Mouse (Mus musculus): ENCODE data around the gene A3galt2. TPM values are rescaled to one million over a fixed set of nuclear protein-coding genes. Genes with fewer than 3 reads are reported as not detected.
A peak's percentile ranks its signal among the peaks of the same experiment; 100 is the strongest.

A3galt2 gene
- polyA plus RNA-seq, 1 experiment from 2014 or later = not detected

- no peak for ATAC-seq (ENCODE audit: low FRiP score, low TSS enrichment)
- Histone ChIP-seq H3K27ac (replicated peaks) (no peak overlapping the region), H3K36me3 (ENCODE audit: control insufficient read depth, insufficient read depth, low read length) (no peaks in the 10 kb centered on the region), H3K9me3 (ENCODE audit: control insufficient read depth, low read length) (no peaks in the 10 kb centered on the region), H3K4me1 (replicated peaks; ENCODE audit: control insufficient read depth, insufficient read depth) (no peaks in the 10 kb centered on the region), H3K4me3 (ENCODE audit: low read depth, low read length) (no peak overlapping the region), H3K27me3 (ENCODE audit: control insufficient read depth, insufficient read depth, low read length) (no peaks in the 10 kb centered on the region), H3K9ac (ENCODE audit: low read length) (no peak overlapping the region), H3K4me2 (replicated peaks; ENCODE audit: low read depth) (no peak overlapping the region)
- 67% methylated on average over 13 of the region's 13 CpGs for WGBS
- TF ChIP-seq CTCF (IDR thresholded peaks at IDR 0.05; ENCODE audit: low read depth) (no peak), EP300 (optimal IDR thresholded peaks at IDR 0.05) (no peak)
- no peak for DNase-seq (ENCODE audit: low spot score)
These were observed 13.0 kb downstream of the A3galt2 start for GRCm38 (mm10) chr4:128768120-128768519.

GRCm38 (mm10) chr4:128769569-128770355, 14.6 kb downstream of the A3galt2 start:
- Histone ChIP-seq H3K4me3 (ENCODE audit: low read depth, low read length) (no peak overlapping the region), H3K4me2 (replicated peaks; ENCODE audit: low read depth) (no peak overlapping the region), H3K9me3 (ENCODE audit: control insufficient read depth, low read length) (no peaks in the 10 kb centered on the region), H3K9ac (ENCODE audit: low read length) (no peak overlapping the region), H3K36me3 (ENCODE audit: control insufficient read depth, insufficient read depth, low read length) (peaks cover 12% of the 10 kb centered on the region), H3K27ac (replicated peaks) (no peak overlapping the region), H3K27me3 (ENCODE audit: control insufficient read depth, insufficient read depth, low read length) (no peaks in the 10 kb centered on the region), H3K4me1 (replicated peaks; ENCODE audit: control insufficient read depth, insufficient read depth) (no peaks in the 10 kb centered on the region)
- no peak for DNase-seq (ENCODE audit: low spot score)
- TF ChIP-seq CTCF (IDR thresholded peaks at IDR 0.05; ENCODE audit: low read depth) (no peak), EP300 (optimal IDR thresholded peaks at IDR 0.05) (no peak)
- 52% methylated on average over 13 of the region's 13 CpGs for WGBS
- ATAC-seq (ENCODE audit: low FRiP score, low TSS enrichment) = peak; percentile 74

GRCm38 (mm10) chr4:128770698-128771097, 15.5 kb downstream of the A3galt2 start:
- no peak overlapping the region for H3K9ac ChIP-seq (ENCODE audit: low read length)
- no peaks in the 10 kb centered on the region for H3K4me1 ChIP-seq (replicated peaks; ENCODE audit: control insufficient read depth, insufficient read depth)
- H3K36me3 ChIP-seq (ENCODE audit: control insufficient read depth, insufficient read depth, low read length) = peaks cover 12% of the 10 kb centered on the region
- no peaks in the 10 kb centered on the region for H3K27me3 ChIP-seq (ENCODE audit: control insufficient read depth, insufficient read depth, low read length)
- no peaks in the 10 kb centered on the region for H3K9me3 ChIP-seq (ENCODE audit: control insufficient read depth, low read length)
- H3K27ac ChIP-seq (replicated peaks) = no peak overlapping the region
- TF ChIP-seq CTCF (IDR thresholded peaks at IDR 0.05; ENCODE audit: low read depth) (no peak), EP300 (optimal IDR thresholded peaks at IDR 0.05) (no peak)
- 81% methylated on average over 5 of the region's 5 CpGs for WGBS
- no peak overlapping the region for H3K4me2 ChIP-seq (replicated peaks; ENCODE audit: low read depth)
- DNase-seq (ENCODE audit: low spot score) (no peak), ATAC-seq (ENCODE audit: low FRiP score, low TSS enrichment) (peak; percentile 8; the same call in 1 of the 2 replicates)
- H3K4me3 ChIP-seq (ENCODE audit: low read depth, low read length) = no peak overlapping the region

- no peak overlapping the region for H3K9ac ChIP-seq (ENCODE audit: low read length)
- no peak overlapping the region for H3K27ac ChIP-seq (replicated peaks)
- ATAC-seq (ENCODE audit: low FRiP score, low TSS enrichment) (no peak), DNase-seq (ENCODE audit: low spot score) (no peak)
- WGBS = 86% methylated on average over 11 of the region's 11 CpGs
- no peak overlapping the region for H3K4me2 ChIP-seq (replicated peaks; ENCODE audit: low read depth)
- H3K9me3 ChIP-seq (ENCODE audit: control insufficient read depth, low read length) = no peaks in the 10 kb centered on the region
- peaks cover 19% of the 10 kb centered on the region for H3K36me3 ChIP-seq (ENCODE audit: control insufficient read depth, insufficient read depth, low read length)
- H3K4me3 ChIP-seq (ENCODE audit: low read depth, low read length) = no peak overlapping the region
- TF ChIP-seq EP300 (optimal IDR thresholded peaks at IDR 0.05) (no peak), CTCF (IDR thresholded peaks at IDR 0.05; ENCODE audit: low read depth) (no peak)
- H3K27me3 ChIP-seq (ENCODE audit: control insufficient read depth, insufficient read depth, low read length) = no peaks in the 10 kb centered on the region
- no peaks in the 10 kb centered on the region for H3K4me1 ChIP-seq (replicated peaks; ENCODE audit: control insufficient read depth, insufficient read depth)
These were observed 18.7 kb downstream of the A3galt2 start for GRCm38 (mm10) chr4:128773820-128774219.

- H3K36me3 ChIP-seq (ENCODE audit: control insufficient read depth, insufficient read depth, low read length) = peaks cover 19% of the 10 kb centered on the region
- no peaks in the 10 kb centered on the region for H3K27me3 ChIP-seq (ENCODE audit: control insufficient read depth, insufficient read depth, low read length)
- DNase-seq (ENCODE audit: low spot score) (peak; percentile 43), ATAC-seq (ENCODE audit: low FRiP score, low TSS enrichment) (peak; percentile 44; the same call in 1 of the 2 replicates)
- no peaks in the 10 kb centered on the region for H3K4me1 ChIP-seq (replicated peaks; ENCODE audit: control insufficient read depth, insufficient read depth)
- WGBS = 87% methylated on average over 9 of the region's 9 CpGs
- no peaks in the 10 kb centered on the region for H3K9me3 ChIP-seq (ENCODE audit: control insufficient read depth, low read length)
- no peak overlapping the region for H3K9ac ChIP-seq (ENCODE audit: low read length)
- no peak overlapping the region for H3K4me3 ChIP-seq (ENCODE audit: low read depth, low read length)
- H3K27ac ChIP-seq (replicated peaks) = no peak overlapping the region
- peak; percentile 78 for TF ChIP-seq CTCF (IDR thresholded peaks at IDR 0.05; ENCODE audit: low read depth)
- TF ChIP-seq EP300 (optimal IDR thresholded peaks at IDR 0.05) = no peak
- H3K4me2 ChIP-seq (replicated peaks; ENCODE audit: low read depth) = no peak overlapping the region
These were observed 19.3 kb downstream of the A3galt2 start for GRCm38 (mm10) chr4:128774467-128774866.

GRCm38 (mm10) chr4:128776568-128777289, 21.6 kb downstream of the A3galt2 start:
- Histone ChIP-seq H3K4me3 (ENCODE audit: low read depth, low read length) (no peak overlapping the region), H3K9me3 (ENCODE audit: control insufficient read depth, low read length) (no peaks in the 10 kb centered on the region), H3K4me1 (replicated peaks; ENCODE audit: control insufficient read depth, insufficient read depth) (no peaks in the 10 kb centered on the region), H3K4me2 (replicated peaks; ENCODE audit: low read depth) (no peak overlapping the region), H3K27ac (replicated peaks) (peak overlapping the region; percentile 49; the same call in 1 of the 2 replicates), H3K9ac (ENCODE audit: low read length) (no peak overlapping the region), H3K27me3 (ENCODE audit: control insufficient read depth, insufficient read depth, low read length) (no peaks in the 10 kb centered on the region), H3K36me3 (ENCODE audit: control insufficient read depth, insufficient read depth, low read length) (peaks cover 19% of the 10 kb centered on the region)
- WGBS = 40% methylated on average over 20 of the region's 20 CpGs
- peak; percentile 79 for ATAC-seq (ENCODE audit: low FRiP score, low TSS enrichment)
- peak; percentile 80 for DNase-seq (ENCODE audit: low spot score)
- TF ChIP-seq CTCF (IDR thresholded peaks at IDR 0.05; ENCODE audit: low read depth) (peak; percentile 99), EP300 (optimal IDR thresholded peaks at IDR 0.05) (no peak)
